Mouse (Mus musculus) neutrophil, adult 5-6 weeks (primary cell): Measurements from ENCODE around the gene Eif1ad. TPM values are rescaled to one million over a fixed set of nuclear protein-coding genes. Genes with fewer than 3 reads are reported as not detected.
"Not testable (repeated sequence)": the region's sequence is repeated elsewhere in the genome, so short reads cannot be mapped to it uniquely, and the experiment has no call there.

Source experiments
- ATAC-seq: fragments of 151-379, 151-347 bp; 2 replicates; pipeline ENCODE4 v1.8.0; 2017; ENCODE audit warnings: mild to moderate bottlenecking, moderate TSS enrichment; ENCODE audit not compliant: insufficient number of reproducible peaks, poor library complexity, low FRiP score, severe bottlenecking; ENCODE audit errors: extremely low read depth
- total RNA-seq: library from RNA; stranded (forward); fragments of 200-1000 nt; gene quantifications from 2 replicates; pipeline ENCODE4 v1.2.3, GENCODE M21; 2017

Eif1ad gene
- total RNA-seq, 1 experiment from 2014 or later, result 36.8 TPM

DNA sequence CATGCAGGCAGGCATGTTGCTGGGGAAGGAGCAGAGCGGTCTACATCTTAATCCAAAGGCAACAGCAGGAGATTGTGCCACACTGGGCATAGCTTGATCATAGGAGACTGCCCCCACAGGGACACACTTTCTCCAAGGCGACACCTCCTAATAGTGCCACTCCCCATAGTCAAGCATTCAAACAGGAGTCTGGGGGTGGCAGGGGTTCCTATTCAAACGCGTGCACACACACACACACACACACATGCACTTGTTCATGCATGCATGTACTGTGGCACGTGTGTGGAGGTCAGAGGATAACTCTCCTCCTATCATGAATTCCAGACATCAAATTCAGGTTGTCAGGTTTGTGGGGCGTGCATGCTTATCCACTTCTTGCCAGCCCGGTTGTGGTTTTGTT lies 6.2 kb downstream of the Eif1ad start:
- ATAC-seq, result no peak

DNA sequence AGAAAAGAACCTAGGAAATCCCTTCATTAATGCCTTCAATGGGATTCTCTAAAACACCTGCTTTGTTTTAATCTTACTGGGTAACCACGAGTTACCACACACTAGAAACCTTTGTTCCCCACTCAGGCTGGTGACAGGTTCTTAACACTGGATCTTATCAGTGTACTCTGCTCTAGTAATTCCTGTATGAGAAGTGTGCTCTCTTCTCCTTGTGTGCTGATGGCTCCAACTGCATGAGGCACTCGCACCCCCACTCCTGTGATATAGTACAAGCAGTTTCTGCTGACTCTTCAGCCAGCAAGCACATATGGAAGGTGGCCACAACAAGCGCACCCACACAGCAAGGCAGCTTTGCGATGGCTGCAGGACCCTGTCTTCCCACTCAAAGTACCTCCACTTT lies 7.6 kb downstream of the Eif1ad start:
- ATAC-seq, result no peak

DNA sequence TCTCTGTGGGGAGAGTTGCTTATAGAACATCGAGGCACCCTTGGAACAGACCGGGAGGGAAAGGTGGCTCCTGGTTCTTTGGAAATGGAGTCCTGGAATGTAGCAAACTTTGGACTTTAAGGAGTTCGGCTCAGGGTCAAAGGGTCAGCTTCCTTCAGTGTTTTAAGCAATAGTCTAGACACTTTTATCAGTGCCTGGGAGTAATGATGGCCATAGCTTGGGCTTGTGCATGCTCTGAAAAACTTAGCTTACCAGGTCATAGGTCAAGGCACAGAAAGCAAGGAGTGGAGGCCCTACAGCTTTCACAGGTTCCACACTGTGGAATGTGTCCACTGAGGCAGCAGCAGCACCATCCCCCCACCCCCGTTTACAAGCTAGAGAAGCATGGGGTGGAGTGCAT lies 8.2 kb downstream of the Eif1ad start:
- no peak for ATAC-seq

DNA sequence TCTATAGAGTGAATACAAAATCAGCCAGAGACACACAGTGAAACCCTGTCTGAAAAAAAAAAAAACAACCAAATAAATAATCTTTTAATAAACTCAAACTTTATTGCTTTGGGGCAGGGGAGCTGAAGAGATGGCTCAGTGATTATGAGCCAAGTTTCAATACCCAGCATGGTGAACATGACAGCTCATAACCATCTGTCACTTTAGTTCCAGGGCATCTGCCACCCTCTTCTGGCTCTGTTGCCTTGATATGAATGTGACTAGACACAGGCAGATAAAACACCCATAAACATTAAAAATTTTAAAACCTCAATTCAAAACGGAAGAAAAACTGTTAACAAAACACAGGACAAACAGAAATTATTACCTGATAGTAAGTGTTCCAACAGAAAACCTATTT lies 10.9 kb downstream of the Eif1ad start:
- no peak for ATAC-seq

DNA sequence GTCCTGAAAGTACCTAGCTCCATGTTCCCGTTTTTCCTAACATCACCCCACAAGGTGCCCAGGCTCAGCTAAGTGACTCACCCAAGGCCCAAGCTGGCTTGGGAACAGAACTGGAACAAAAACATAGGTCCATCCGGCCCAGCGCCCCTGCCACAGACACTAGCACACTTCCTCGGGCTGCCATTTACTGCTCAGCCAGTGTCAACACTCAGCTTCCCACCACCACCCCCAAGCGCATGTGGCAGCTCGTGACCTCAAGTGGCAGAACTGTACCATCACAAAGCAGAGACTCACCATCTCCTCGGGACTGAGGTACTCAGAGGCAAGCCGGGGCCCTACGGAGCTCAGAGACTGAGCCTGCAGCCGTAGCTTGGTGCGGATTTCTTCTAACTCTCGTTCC lies 16.8 kb downstream of the Eif1ad start:
- no peak for ATAC-seq

DNA sequence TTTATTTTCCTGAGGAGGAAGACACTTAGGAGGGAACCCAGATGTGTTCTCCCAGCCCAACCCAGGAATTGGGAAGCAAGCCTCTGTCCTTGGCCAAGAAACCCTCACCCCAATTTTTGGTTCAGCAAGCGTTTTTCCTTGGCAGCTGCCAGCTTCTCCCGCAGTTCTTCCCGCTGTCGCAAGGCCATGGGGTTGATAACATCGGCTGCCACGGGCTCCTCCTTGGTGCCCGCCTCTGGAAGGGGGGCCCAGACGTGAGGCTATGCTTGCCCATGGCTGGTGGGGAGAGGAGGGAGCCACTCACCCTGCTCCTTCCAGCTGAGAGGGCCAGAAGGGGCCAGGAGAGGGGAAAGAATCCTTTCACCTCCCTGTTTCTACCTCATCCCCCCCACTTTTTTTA lies 18.2 kb downstream of the Eif1ad start:
- ATAC-seq, result no peak

DNA sequence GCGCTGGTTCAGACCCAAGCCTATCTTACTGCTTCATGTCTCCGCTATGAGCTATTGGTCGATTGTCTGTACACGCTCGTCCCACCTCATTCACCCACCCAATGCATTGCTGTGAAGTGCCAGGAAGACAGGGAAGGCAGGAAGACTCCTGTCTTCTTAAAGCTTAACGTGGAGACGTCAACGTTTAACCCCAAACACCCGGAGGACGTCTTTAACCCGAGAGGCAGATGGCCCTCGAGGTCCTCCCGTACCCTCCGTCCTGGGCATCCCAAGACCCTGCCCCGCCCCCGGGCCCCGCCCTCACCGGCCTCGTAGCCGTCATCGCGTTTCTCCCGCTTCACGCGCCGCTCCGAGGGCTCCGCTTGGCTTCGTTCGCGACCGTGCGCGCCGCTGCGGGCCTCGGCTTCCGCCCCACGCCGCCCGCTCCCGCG lies 21.5 kb downstream of the Eif1ad start:
- no peak for ATAC-seq

DNA sequence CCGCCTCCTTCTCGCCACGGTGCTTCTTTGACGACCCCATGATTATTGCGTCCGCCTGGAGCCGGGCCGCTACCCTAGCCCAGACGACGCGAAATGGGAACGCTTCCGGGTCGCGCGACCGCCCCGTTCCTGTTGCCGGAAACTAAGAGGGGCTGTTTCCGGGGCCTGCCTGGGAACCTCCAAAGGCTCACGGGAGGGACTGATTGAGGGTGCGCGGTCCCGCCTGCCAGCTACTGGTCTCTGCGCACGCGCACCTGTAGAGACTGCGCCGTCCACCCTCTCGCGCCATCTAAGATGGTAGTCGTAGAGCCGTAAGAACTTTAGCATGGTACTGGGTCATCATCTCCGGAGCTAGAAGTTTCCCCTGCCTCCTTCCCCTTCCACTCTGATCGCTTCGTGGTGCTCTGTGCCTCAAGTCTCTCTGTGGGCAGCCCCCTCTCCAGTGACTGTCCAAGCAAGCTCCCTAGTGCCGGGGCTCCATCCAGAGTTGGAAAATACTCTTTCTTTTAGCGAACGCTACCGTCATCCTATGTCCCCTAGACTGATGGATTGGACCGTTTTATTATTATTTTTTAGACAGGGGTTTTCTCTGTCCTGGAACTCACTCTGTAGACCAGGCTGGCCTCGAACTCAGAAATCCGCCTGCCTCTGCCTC lies 22.2 kb downstream of the Eif1ad start, which contains the start of gene Sart1:
Gene Sart1, minus strand, starts transcription at position 116 of the 655 bp plus-strand sequence.
- ATAC-seq, result peak; percentile 86

DNA sequence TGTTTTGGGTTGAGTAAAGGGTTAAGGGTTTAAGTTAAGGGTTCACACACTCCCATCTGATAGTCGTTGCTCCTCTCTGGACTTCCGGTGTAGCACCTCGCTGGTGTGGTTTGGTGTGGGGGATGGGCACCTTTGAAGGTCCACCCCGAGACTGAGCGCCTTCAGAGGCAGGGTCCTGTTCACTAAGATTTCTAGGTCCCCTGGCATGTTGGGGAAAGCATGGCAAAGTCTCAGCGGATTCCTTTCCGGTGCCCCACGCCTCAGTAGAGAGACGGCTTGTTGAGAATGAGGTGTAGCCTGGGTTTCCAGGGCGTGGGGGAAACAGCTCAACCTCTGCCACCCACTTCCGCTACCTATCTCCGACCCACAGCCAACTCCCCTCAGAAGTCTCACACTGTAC lies 23.1 kb downstream of the Eif1ad start:
- peak; percentile 57 for ATAC-seq

DNA sequence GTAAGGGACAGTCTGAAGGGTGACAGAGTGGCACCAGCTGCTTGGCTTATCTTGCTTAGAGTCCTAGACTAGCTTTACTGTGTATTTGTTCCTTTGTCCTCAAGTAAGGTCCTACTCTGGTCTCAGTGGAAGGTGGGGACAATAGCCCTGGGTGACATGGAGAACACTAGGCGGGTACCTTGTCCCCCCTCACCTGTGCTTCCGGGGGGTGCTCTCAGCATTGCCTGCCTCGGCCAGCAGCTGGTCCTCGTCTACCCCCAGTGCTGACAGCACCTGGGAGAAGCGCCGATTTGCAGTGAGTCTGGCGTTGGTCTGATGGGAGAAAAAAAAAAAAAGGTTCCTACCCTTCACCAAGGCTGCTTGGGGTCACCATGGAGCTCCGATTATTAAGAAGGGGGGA lies 23.9 kb downstream of the Eif1ad start:
- ATAC-seq, result no peak

DNA sequence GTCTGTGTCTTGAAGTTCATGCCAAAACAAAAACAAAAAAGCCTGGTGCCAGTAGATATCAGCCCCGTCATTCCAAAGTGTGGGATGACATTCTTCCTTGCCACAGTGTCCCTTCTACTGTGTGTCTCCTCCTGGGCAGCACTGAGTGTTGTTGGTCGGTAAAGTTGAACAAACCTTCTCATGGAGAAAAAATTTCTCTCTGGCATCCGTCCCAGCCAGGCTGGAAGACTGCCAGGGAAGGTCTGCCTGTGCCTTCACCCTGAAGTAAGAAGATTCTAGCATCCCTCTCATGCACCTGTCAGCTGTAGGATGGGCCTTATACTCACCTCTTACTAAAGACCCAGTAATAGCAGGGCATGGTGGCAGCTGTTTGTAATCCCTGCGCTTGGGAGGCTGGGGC lies 26.4 kb downstream of the Eif1ad start:
- ATAC-seq, result no peak

DNA sequence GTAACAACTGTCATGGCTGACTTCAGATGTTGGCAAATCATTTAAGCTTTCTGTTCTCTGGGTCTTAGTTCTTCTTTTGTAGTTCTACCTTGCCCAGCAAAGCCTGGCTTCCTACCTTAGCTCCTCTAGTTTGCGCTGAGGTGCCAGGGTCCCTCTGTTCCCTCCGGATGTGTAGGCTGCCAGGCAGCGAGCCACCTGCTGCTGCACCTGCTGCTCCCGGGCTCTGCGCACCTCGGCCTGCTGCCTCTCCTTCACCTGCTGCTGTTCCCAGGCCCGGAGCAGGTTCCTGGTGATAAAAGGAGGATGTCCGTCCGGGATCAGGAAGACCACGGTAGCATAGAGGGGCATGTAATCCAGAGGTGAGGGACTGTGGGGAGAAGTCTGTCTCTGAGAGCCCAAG lies 27.6 kb downstream of the Eif1ad start:
- ATAC-seq, result no peak

DNA sequence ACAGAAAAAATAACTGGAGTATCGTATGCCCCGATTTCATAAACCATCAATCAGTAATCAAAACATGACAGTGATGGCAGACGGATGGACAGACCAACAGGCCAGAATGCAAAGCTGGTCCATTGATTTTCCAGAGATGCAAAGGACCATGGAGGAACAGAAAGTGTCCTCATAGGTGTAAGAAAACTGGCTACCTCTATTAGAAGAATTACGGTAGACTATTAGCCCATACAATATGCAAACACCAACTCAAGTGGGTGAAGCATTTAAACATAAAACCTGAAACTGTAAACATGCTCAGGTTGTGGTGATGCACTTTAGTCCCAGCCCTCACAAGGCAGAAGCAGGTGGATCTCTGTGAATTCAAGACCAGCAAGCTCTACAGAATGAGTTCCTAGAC lies 28.8 kb downstream of the Eif1ad start:
- ATAC-seq, result no peak

DNA sequence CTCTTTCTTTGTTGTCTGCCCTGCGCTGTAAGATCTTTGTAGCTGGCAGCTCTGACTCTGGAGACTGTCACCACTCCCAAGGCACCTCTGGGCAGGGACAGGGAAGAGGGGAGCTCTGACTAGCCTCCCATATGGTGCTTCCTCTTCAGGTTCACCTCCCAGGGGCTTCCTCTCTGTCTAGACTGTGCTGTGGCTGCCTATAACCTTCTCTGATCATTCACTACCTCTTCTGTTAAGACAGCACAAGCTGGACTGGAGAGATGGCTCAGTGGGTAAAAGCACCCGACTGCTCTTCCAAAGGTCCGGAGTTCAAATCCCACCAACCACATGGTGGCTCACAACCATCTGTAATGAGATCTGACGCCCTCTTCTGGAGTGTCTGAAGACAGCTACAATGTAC lies 34.5 kb downstream of the Eif1ad start:
- not testable (repeated sequence) for ATAC-seq

DNA sequence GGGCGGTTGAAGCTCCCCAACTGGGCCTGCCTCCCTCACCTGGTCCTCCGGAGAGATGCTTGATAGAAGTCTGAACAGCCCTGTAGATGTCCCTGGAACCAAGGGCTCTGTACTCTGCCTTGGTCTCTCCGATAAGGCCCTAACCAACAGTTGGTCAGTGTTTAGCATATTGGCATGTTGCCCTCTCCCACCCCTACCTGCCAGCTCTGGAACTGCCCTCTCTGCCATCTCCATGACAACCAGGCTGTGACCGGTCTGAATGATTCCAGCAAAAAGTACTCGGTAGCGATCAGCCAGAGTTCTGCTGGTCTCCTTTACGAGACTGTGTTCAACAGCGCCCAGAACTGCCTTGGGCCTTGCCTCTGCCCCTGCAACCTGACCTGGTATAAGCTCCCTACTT lies 35.8 kb downstream of the Eif1ad start, which contains the start of gene Tsga10ip:
Gene Tsga10ip, minus strand, starts transcription at position 234 of the 400 bp plus-strand sequence.
- no peak for ATAC-seq

DNA sequence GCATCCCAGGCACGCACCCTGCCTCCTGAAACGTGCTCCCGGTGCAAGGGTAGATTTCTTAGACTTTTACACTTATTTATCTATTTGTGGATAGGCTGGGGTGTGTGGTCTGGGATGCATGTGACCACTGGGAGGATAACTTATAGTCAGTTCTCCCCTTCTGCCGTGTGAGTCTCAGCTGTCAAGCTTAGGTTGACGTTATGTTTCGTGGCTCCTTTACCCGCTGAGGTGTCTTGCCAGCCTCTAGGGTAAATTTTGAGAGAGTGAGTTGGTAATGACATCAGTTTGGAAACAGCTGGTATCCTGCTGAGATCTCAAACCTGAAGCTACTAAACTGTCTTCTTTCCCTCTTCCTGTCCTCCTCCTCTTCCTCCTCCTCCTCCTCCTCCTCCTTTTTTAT lies 39.4 kb downstream of the Eif1ad start:
- ATAC-seq, result 0 out of 2 replicates have a peak, but pooled peaks have one; percentile 14

DNA sequence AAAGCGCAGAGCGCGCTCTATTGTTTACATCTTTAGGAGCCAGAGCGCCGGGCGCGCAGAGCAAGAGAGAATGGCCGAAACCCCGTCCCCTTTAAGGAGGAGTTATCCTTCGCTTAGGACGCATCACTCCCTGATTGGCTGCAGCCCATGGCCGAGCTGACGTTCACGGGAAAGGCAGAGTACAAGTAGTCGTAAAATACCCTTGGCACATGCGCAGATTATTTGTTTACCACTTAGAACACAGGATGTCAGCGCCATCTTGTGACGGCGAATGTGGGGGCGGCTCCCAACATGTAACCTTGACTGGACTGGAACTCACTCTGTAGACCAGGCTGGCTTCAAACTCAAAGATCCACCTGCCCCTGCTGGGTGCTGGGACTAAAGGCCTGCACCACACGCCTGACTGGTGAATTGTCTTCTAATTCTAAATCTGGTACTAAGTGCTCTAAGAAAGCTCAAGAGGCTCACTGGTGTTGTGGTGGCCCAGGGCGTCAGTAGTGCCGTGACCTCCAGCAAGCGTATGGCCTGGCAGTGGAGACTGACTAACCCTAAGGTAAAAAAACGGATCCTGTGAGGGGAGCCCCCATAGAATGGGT lies 40.1 kb downstream of the Eif1ad start:
- 0 out of 2 replicates have a peak, but pooled peaks have one; percentile 40 for ATAC-seq

DNA sequence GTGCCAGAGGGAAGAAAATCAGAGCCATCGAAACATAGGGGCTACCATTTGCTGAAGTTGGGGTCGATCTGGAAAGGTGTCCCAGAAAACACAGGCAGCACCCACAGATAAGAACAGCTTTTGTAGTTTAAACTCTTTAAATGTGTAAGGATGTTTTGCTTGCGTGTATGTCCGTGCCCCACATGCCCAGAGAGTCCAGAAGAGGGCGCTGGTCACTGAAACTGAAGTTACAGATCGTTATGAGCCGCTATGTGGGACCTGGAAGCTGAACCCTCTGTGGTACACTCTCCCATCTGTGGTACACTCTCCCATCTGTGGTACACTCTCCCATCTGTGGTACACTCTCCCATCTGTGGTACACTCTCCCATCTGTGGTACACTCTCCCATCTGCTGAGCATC lies 40.6 kb downstream of the Eif1ad start:
- ATAC-seq, result peak; percentile 67; the same call in 1 of the 2 replicates

DNA sequence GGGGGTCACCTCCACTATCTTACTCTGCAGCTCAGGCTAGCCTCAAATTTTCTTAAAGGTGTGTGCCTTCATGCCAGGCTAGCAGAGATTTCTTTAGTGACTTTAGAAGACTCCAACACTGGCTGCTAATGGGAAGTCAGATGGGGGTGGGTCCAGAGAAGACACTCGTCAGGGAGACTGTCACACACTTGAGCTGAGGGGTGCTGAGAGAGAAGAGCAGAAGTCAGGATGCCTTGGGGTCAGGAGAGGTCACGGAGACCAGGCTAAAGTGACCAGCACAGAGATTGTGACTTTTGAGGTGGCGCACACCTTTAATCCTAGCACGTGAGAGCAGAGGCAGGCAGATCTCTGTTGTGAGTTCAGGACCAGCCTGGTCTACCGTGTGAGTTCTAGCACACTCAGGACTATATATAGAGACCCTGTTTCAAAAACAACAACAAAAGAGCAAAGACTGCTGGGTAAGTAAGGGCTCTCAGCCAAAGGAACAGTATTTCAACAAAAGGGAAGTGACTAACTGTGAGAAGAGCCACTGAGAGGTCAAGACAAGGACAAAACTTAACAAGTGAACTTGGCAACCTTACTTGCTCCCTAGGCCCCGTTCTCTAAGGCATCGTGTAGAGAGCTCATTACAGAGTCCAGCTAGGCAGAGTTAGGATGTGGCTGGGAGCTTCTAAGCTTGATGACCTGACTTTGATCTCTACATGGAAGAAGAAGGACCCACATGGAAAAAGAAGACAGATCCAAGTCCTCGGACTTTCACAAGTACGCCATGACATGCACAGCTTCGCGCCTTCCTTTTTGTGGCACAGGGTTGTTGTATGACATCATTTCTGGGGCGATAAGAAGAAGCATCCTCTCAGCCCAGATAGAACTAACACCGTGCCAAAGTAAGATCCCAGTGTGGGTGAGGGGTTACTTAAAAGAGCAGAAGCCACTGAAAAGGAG lies 41.8 kb downstream of the Eif1ad start:
- ATAC-seq, result peak; percentile 35

DNA sequence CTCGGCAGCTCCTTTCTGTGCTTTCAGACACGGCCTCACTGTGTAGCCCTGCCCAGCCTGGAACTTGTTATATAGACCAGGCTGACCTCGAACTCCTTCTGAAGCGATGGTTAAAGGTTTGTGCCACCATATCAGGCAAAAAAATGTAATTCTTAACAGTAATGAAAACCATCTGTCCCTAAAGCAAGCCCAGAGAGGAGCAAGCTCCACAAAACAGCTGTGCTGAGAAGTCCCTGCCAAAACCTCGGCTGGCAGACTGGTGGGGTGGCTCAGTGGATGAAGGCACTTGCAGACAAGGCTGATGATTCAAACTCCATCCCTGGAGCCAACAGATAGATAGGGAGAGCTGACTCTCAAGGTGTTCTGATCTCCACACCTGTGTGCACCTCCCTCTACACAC lies 42.5 kb downstream of the Eif1ad start:
- ATAC-seq, result no peak
